10 mouse cellular contexts compared by ENCODE assay signal in genomic region chr1:33531097-33531856, GRCm38 (mm10).
DNase-seq lines count a peak whose midpoint lies in the region; ATAC-seq and TF ChIP-seq lines count a peak whose summit lies in the region.
"Had no signal": no experiment of that assay in that cellular context is flagged by ENCODE, and none has a peak within 500 bp of the region (broad histone marks: within the 10 kb centered on the region; RNA-seq: fewer than 3 reads in every experiment).

No protein-coding gene starts in this region.

- H3K9me3 ChIP-seq in neural tube, embryonic 11.5 days (ENCODE audit: control insufficient read depth, low read length), result no peaks in the 10 kb centered on the region
- H3K9me3 ChIP-seq in hindbrain, embryonic 15.5 days, result no peaks in the 10 kb centered on the region
- no peaks in the 10 kb centered on the region for H3K9me3 ChIP-seq in liver, embryonic 16.5 days (replicated peaks; ENCODE audit: control insufficient read depth, low read length)
- H3K9me3 ChIP-seq: heart, embryonic 15.5 days had no signal

- H3K4me3 ChIP-seq in neural tube, embryonic 11.5 days (ENCODE audit: low read depth, low read length), result no peak overlapping the region
- no peak overlapping the region for H3K4me3 ChIP-seq in hindbrain, embryonic 15.5 days
- no peak overlapping the region for H3K4me3 ChIP-seq in liver, embryonic 16.5 days (ENCODE audit: low read depth, low read length)
- no peak overlapping the region for H3K4me3 ChIP-seq in heart, adult 2 months
- H3K4me3 ChIP-seq: heart, embryonic 15.5 days had no signal

- intact Hi-C loops in heart, adult 2 months (cut with DNase I), result no loop called here

- H3K9ac ChIP-seq in neural tube, embryonic 11.5 days (ENCODE audit: low read length), result no peak overlapping the region
- no peak overlapping the region for H3K9ac ChIP-seq in hindbrain, embryonic 15.5 days
- H3K9ac ChIP-seq in liver, embryonic 16.5 days (ENCODE audit: low read depth, low read length), result no peak overlapping the region
- no peak overlapping the region for H3K9ac ChIP-seq in heart, adult 2 months (ENCODE audit: low read depth, low read length)
- H3K9ac ChIP-seq: heart, embryonic 15.5 days had no signal

- no peak for TF ChIP-seq EP300 in heart, adult 2 months (IDR thresholded peaks at IDR 0.05; ENCODE audit: insufficient read depth, low read depth, low read length)

- no peak for TF ChIP-seq POLR2A in heart, adult 2 months (IDR thresholded peaks at IDR 0.05; ENCODE audit: insufficient read depth, low read depth, low read length)

- peak; percentile 68 for ATAC-seq in neural tube, embryonic 11.5 days (ENCODE audit: insufficient read depth, low FRiP score, low TSS enrichment)
- ATAC-seq in hindbrain, embryonic 15.5 days (ENCODE audit: low FRiP score, low read depth), result peak; percentile 76
- ATAC-seq in liver, embryonic 16.5 days (ENCODE audit: low read depth), result peak; percentile 96

- no peak overlapping the region for H3K4me2 ChIP-seq in neural tube, embryonic 11.5 days (ENCODE audit: low read depth)
- H3K4me2 ChIP-seq in hindbrain, embryonic 15.5 days, result no peak overlapping the region
- no peak overlapping the region for H3K4me2 ChIP-seq in liver, embryonic 16.5 days (ENCODE audit: low read depth, low read length)
- H3K4me2 ChIP-seq: heart, embryonic 15.5 days had no signal

- H3K36me3 ChIP-seq in neural tube, embryonic 11.5 days (ENCODE audit: control insufficient read depth, insufficient read depth, low read length), result no peaks in the 10 kb centered on the region
- H3K36me3 ChIP-seq in hindbrain, embryonic 15.5 days, result no peaks in the 10 kb centered on the region
- H3K36me3 ChIP-seq in liver, embryonic 16.5 days (ENCODE audit: control insufficient read depth, insufficient read depth), result peaks cover under 1% of the 10 kb centered on the region; the same call in 1 of the 2 replicates
- H3K36me3 ChIP-seq in heart, adult 2 months (ENCODE audit: control insufficient read depth, insufficient read depth, low read length), result no peaks in the 10 kb centered on the region
- H3K36me3 ChIP-seq: heart, embryonic 15.5 days had no signal

- H3K4me1 ChIP-seq in neural tube, embryonic 11.5 days (ENCODE audit: control insufficient read depth, insufficient read depth, low read length), result no peaks in the 10 kb centered on the region
- peaks cover 15% of the 10 kb centered on the region for H3K4me1 ChIP-seq in hindbrain, embryonic 15.5 days (replicated peaks)
- peaks cover 3% of the 10 kb centered on the region; the same call in 1 of the 2 replicates for H3K4me1 ChIP-seq in liver, embryonic 16.5 days (ENCODE audit: control insufficient read depth, low read depth, low read length)
- H3K4me1 ChIP-seq in heart, adult 2 months (ENCODE audit: control insufficient read depth, insufficient read depth, low read length), result no peaks in the 10 kb centered on the region

- TF ChIP-seq CTCF in heart, adult 2 months (IDR thresholded peaks at IDR 0.05), result no peak

- H3K27ac ChIP-seq in neural tube, embryonic 11.5 days (ENCODE audit: low read depth, low read length), result no peak overlapping the region
- H3K27ac ChIP-seq in hindbrain, embryonic 15.5 days (replicated peaks), result peak overlapping the region; percentile 56
- H3K27ac ChIP-seq in liver, embryonic 16.5 days (ENCODE audit: low read length), result peak overlapping the region; percentile 45
- no peak overlapping the region for H3K27ac ChIP-seq in heart, adult 2 months
- H3K27ac ChIP-seq: heart, embryonic 15.5 days had no signal

- no peaks in the 10 kb centered on the region for H3K27me3 ChIP-seq in neural tube, embryonic 11.5 days (ENCODE audit: control insufficient read depth, insufficient read depth, low read length)
- H3K27me3 ChIP-seq in hindbrain, embryonic 15.5 days, result no peaks in the 10 kb centered on the region
- H3K27me3 ChIP-seq in liver, embryonic 16.5 days (ENCODE audit: control insufficient read depth, insufficient read depth, low read depth, low read length), result no peaks in the 10 kb centered on the region
- no peaks in the 10 kb centered on the region for H3K27me3 ChIP-seq in heart, adult 2 months (ENCODE audit: control insufficient read depth, insufficient read depth, low read length)
- H3K27me3 ChIP-seq: heart, embryonic 15.5 days had no signal

- H3K79me2 ChIP-seq in heart, adult 2 months (replicated peaks; ENCODE audit: control insufficient read depth, insufficient read depth, low read length), result no peaks in the 10 kb centered on the region

- WGBS in neural tube, embryonic 11.5 days, result 81% methylated on average over 5 of the region's 5 CpGs
- WGBS in hindbrain, embryonic 15.5 days, result 51% methylated on average over 5 of the region's 5 CpGs
- WGBS in liver, embryonic 16.5 days (ENCODE audit: insufficient replicate concordance), result 68% methylated on average over 5 of the region's 5 CpGs
- 79% methylated on average over 5 of the region's 5 CpGs for WGBS in heart, adult 2 months

- DNase-seq in neural tube, embryonic 11.5 days (ENCODE audit: low spot score), result no peak
- no peak for DNase-seq in neural tube, embryonic 10.5 days (ENCODE audit: extremely low spot score, low spot score)
- DNase-seq in T-cell, adult 2 months (ENCODE audit: low spot score), result no peak
- DNase-seq in yolk sac, embryonic 10.5 days (ENCODE audit: low spot score), result no peak
- DNase-seq in heart, adult 2 months, result no peak
- DNase-seq in left cerebral cortex, adult 11 months (ENCODE audit: low spot score), result no peak
- DNase-seq: kidney, postnatal 25 days had no signal

Comparison
In these comparisons a context has a peak if more than half of its experiments do, and no peak if none do; other contexts are left out.
1. H3K27ac ChIP-seq: peak in hindbrain, embryonic 15.5 days (single experiment) and liver, embryonic 16.5 days (single experiment); none in neural tube, embryonic 11.5 days (single experiment) and heart, adult 2 months (single experiment).
2. Peak in every context shown above with its lines, with median percentiles within 50 percentile points of each other: ATAC-seq.